Mouse (Mus musculus): ENCODE measurements at regions not wholly inside any gene's neighbourhood (a gene's known extent, or its start where the extent isn't known, plus 50 kb on each side); places are given as distances from the start of the nearest gene placed in this dataset.

- no peak overlapping the region for H3K4me2 ChIP-seq
- WGBS (ENCODE audit: insufficient replicate concordance) = 61% methylated on average over 3 of the region's 3 CpGs
- H3K4me3 ChIP-seq (ENCODE audit: low read depth, low read length) = no peak overlapping the region
Measured at GRCm38 (mm10) chr2:174010038-174010437, 66.1 kb upstream of the Stx16 start.

GRCm38 (mm10) chr2:174011399-174011798 lies 64.7 kb upstream of the Stx16 start:
- 0 out of 2 replicates have a peak, but pooled peaks cover 2% of the 10 kb centered on the region for H3K27me3 ChIP-seq (ENCODE audit: control insufficient read depth, insufficient read depth, low read length)
- H3K4me2 ChIP-seq = no peak overlapping the region; the same call in 1 of the 2 replicates
- no peak overlapping the region for H3K27ac ChIP-seq (ENCODE audit: low read depth, low read length)
- 33% methylated on average over 8 of the region's 8 CpGs for WGBS (ENCODE audit: insufficient replicate concordance)
- H3K4me3 ChIP-seq (ENCODE audit: low read depth, low read length) = no peak overlapping the region
- H3K36me3 ChIP-seq (ENCODE audit: control insufficient read depth, insufficient read depth, low read length) = no peaks in the 10 kb centered on the region
- H3K9ac ChIP-seq (ENCODE audit: low read depth, low read length) = no peak overlapping the region
- no peaks in the 10 kb centered on the region for H3K9me3 ChIP-seq (replicated peaks; ENCODE audit: control insufficient read depth, low read length)
- ATAC-seq (replicated peaks; ENCODE audit: insufficient number of reproducible peaks, low FRiP score, low TSS enrichment) = no peak
- H3K4me1 ChIP-seq (ENCODE audit: control insufficient read depth, insufficient read depth, low read length) = peaks cover 2% of the 10 kb centered on the region; the same call in 1 of the 2 replicates

More at GRCm38 (mm10) chr2:174010038-174010437, 66.1 kb upstream of the Stx16 start:
- H3K9ac ChIP-seq (ENCODE audit: low read depth, low read length) = no peak overlapping the region
- no peaks in the 10 kb centered on the region for H3K36me3 ChIP-seq (ENCODE audit: control insufficient read depth, insufficient read depth, low read length)
- H3K4me1 ChIP-seq (ENCODE audit: control insufficient read depth, insufficient read depth, low read length) = peaks cover 2% of the 10 kb centered on the region; the same call in 1 of the 2 replicates
- no peak for ATAC-seq (replicated peaks; ENCODE audit: insufficient number of reproducible peaks, low FRiP score, low TSS enrichment)
- 0 out of 2 replicates have a peak, but pooled peaks cover 2% of the 10 kb centered on the region for H3K27me3 ChIP-seq (ENCODE audit: control insufficient read depth, insufficient read depth, low read length)
- H3K27ac ChIP-seq (ENCODE audit: low read depth, low read length) = no peak overlapping the region
- no peaks in the 10 kb centered on the region for H3K9me3 ChIP-seq (replicated peaks; ENCODE audit: control insufficient read depth, low read length)

- ATAC-seq (replicated peaks; ENCODE audit: insufficient number of reproducible peaks, low FRiP score, low TSS enrichment) = no peak
- H3K9ac ChIP-seq (ENCODE audit: low read depth, low read length) = no peak overlapping the region
- peaks cover 3% of the 10 kb centered on the region; the same call in 1 of the 2 replicates for H3K4me1 ChIP-seq (ENCODE audit: control insufficient read depth, insufficient read depth, low read length)
- 50% methylated on average over 2 of the region's 2 CpGs for WGBS (ENCODE audit: insufficient replicate concordance)
- H3K9me3 ChIP-seq (replicated peaks; ENCODE audit: control insufficient read depth, low read length) = no peaks in the 10 kb centered on the region
- H3K4me3 ChIP-seq (ENCODE audit: low read depth, low read length) = no peak overlapping the region
- H3K36me3 ChIP-seq (ENCODE audit: control insufficient read depth, insufficient read depth, low read length) = no peaks in the 10 kb centered on the region
- H3K4me2 ChIP-seq = no peak overlapping the region
- 0 out of 2 replicates have a peak, but pooled peaks cover 2% of the 10 kb centered on the region for H3K27me3 ChIP-seq (ENCODE audit: control insufficient read depth, insufficient read depth, low read length)
- no peak overlapping the region for H3K27ac ChIP-seq (ENCODE audit: low read depth, low read length)
Measured at GRCm38 (mm10) chr2:174014361-174014760, 61.7 kb upstream of the Stx16 start.

GRCm38 (mm10) chr2:174015283-174015682 lies 60.8 kb upstream of the Stx16 start:
- Histone ChIP-seq H3K9me3 (replicated peaks; ENCODE audit: control insufficient read depth, low read length) (no peaks in the 10 kb centered on the region), H3K4me1 (ENCODE audit: control insufficient read depth, insufficient read depth, low read length) (peaks cover 3% of the 10 kb centered on the region; the same call in 1 of the 2 replicates), H3K27ac (ENCODE audit: low read depth, low read length) (no peak overlapping the region), H3K4me3 (ENCODE audit: low read depth, low read length) (no peak overlapping the region), H3K4me2 (no peak overlapping the region), H3K9ac (ENCODE audit: low read depth, low read length) (no peak overlapping the region), H3K27me3 (ENCODE audit: control insufficient read depth, insufficient read depth, low read length) (0 out of 2 replicates have a peak, but pooled peaks cover 2% of the 10 kb centered on the region), H3K36me3 (ENCODE audit: control insufficient read depth, insufficient read depth, low read length) (no peaks in the 10 kb centered on the region)
- ATAC-seq (replicated peaks; ENCODE audit: insufficient number of reproducible peaks, low FRiP score, low TSS enrichment) = no peak
- 52% methylated on average over 14 of the region's 14 CpGs for WGBS (ENCODE audit: insufficient replicate concordance)

- no peak overlapping the region for H3K4me3 ChIP-seq (ENCODE audit: low read depth, low read length)
- no peaks in the 10 kb centered on the region for H3K36me3 ChIP-seq (ENCODE audit: control insufficient read depth, insufficient read depth, low read length)
- H3K4me1 ChIP-seq (ENCODE audit: control insufficient read depth, insufficient read depth, low read length) = peaks cover 3% of the 10 kb centered on the region; the same call in 1 of the 2 replicates
- no peak overlapping the region for H3K27ac ChIP-seq (ENCODE audit: low read depth, low read length)
- H3K9ac ChIP-seq (ENCODE audit: low read depth, low read length) = no peak overlapping the region
- ATAC-seq (replicated peaks; ENCODE audit: insufficient number of reproducible peaks, low FRiP score, low TSS enrichment) = no peak
- 76% methylated on average over 5 of the region's 5 CpGs for WGBS (ENCODE audit: insufficient replicate concordance)
- no peaks in the 10 kb centered on the region for H3K9me3 ChIP-seq (replicated peaks; ENCODE audit: control insufficient read depth, low read length)
- H3K27me3 ChIP-seq (ENCODE audit: control insufficient read depth, insufficient read depth, low read length) = 0 out of 2 replicates have a peak, but pooled peaks cover 2% of the 10 kb centered on the region
- H3K4me2 ChIP-seq = no peak overlapping the region
Measured at GRCm38 (mm10) chr2:174016068-174016467, 60.0 kb upstream of the Stx16 start.

- Histone ChIP-seq H3K36me3 (ENCODE audit: control insufficient read depth, insufficient read depth, low read length) (no peaks in the 10 kb centered on the region), H3K9me3 (replicated peaks; ENCODE audit: control insufficient read depth, low read length) (no peaks in the 10 kb centered on the region), H3K27ac (ENCODE audit: low read depth, low read length) (no peak overlapping the region), H3K4me3 (ENCODE audit: low read depth, low read length) (no peak overlapping the region), H3K9ac (ENCODE audit: low read depth, low read length) (no peak overlapping the region), H3K27me3 (ENCODE audit: control insufficient read depth, insufficient read depth, low read length) (no peaks in the 10 kb centered on the region), H3K4me1 (ENCODE audit: control insufficient read depth, insufficient read depth, low read length) (peaks cover 3% of the 10 kb centered on the region; the same call in 1 of the 2 replicates), H3K4me2 (no peak overlapping the region)
- WGBS (ENCODE audit: insufficient replicate concordance) = 79% methylated on average over 6 of the region's 6 CpGs
- ATAC-seq (replicated peaks; ENCODE audit: insufficient number of reproducible peaks, low FRiP score, low TSS enrichment) = no peak
Measured at GRCm38 (mm10) chr2:174017042-174017441, 59.1 kb upstream of the Stx16 start.

- WGBS (ENCODE audit: insufficient replicate concordance) = 56% methylated on average over 3 of the region's 3 CpGs
- Histone ChIP-seq H3K9ac (ENCODE audit: low read depth, low read length) (no peak overlapping the region), H3K4me3 (ENCODE audit: low read depth, low read length) (no peak overlapping the region), H3K36me3 (ENCODE audit: control insufficient read depth, insufficient read depth, low read length) (no peaks in the 10 kb centered on the region), H3K4me2 (no peak overlapping the region), H3K27ac (ENCODE audit: low read depth, low read length) (no peak overlapping the region), H3K4me1 (ENCODE audit: control insufficient read depth, insufficient read depth, low read length) (peaks cover 3% of the 10 kb centered on the region; the same call in 1 of the 2 replicates), H3K27me3 (ENCODE audit: control insufficient read depth, insufficient read depth, low read length) (no peaks in the 10 kb centered on the region), H3K9me3 (replicated peaks; ENCODE audit: control insufficient read depth, low read length) (no peaks in the 10 kb centered on the region)
- no peak for ATAC-seq (replicated peaks; ENCODE audit: insufficient number of reproducible peaks, low FRiP score, low TSS enrichment)
Measured at GRCm38 (mm10) chr2:174017596-174017995, 58.5 kb upstream of the Stx16 start.

GRCm38 (mm10) chr2:174018002-174018401 lies 58.1 kb upstream of the Stx16 start:
- no peak overlapping the region for H3K9ac ChIP-seq (ENCODE audit: low read depth, low read length)
- H3K27me3 ChIP-seq (ENCODE audit: control insufficient read depth, insufficient read depth, low read length) = no peaks in the 10 kb centered on the region
- no peaks in the 10 kb centered on the region for H3K36me3 ChIP-seq (ENCODE audit: control insufficient read depth, insufficient read depth, low read length)
- WGBS (ENCODE audit: insufficient replicate concordance) = 44% methylated on average over 7 of the region's 7 CpGs
- peaks cover 3% of the 10 kb centered on the region; the same call in 1 of the 2 replicates for H3K4me1 ChIP-seq (ENCODE audit: control insufficient read depth, insufficient read depth, low read length)
- H3K4me3 ChIP-seq (ENCODE audit: low read depth, low read length) = no peak overlapping the region
- H3K9me3 ChIP-seq (replicated peaks; ENCODE audit: control insufficient read depth, low read length) = no peaks in the 10 kb centered on the region
- H3K27ac ChIP-seq (ENCODE audit: low read depth, low read length) = no peak overlapping the region
- no peak overlapping the region for H3K4me2 ChIP-seq
- peak; percentile 60; the same call in 1 of the 2 replicates for ATAC-seq (replicated peaks; ENCODE audit: insufficient number of reproducible peaks, low FRiP score, low TSS enrichment)

- H3K4me3 ChIP-seq (ENCODE audit: low read depth, low read length) = no peak overlapping the region
- no peaks in the 10 kb centered on the region for H3K9me3 ChIP-seq (replicated peaks; ENCODE audit: control insufficient read depth, low read length)
- H3K27ac ChIP-seq (ENCODE audit: low read depth, low read length) = no peak overlapping the region
- H3K4me2 ChIP-seq = no peak overlapping the region
- 87% methylated on average over 4 of the region's 4 CpGs for WGBS (ENCODE audit: insufficient replicate concordance)
- ATAC-seq (replicated peaks; ENCODE audit: insufficient number of reproducible peaks, low FRiP score, low TSS enrichment) = no peak
- H3K27me3 ChIP-seq (ENCODE audit: control insufficient read depth, insufficient read depth, low read length) = no peaks in the 10 kb centered on the region
- peaks cover 3% of the 10 kb centered on the region; the same call in 1 of the 2 replicates for H3K4me1 ChIP-seq (ENCODE audit: control insufficient read depth, insufficient read depth, low read length)
- H3K9ac ChIP-seq (ENCODE audit: low read depth, low read length) = no peak overlapping the region
- H3K36me3 ChIP-seq (ENCODE audit: control insufficient read depth, insufficient read depth, low read length) = no peaks in the 10 kb centered on the region
Measured at GRCm38 (mm10) chr2:174018986-174019385, 57.1 kb upstream of the Stx16 start.

Data from heart, embryonic 11.5 days (tissue).